ENCODE assay signal across 19 mouse cellular contexts in the genomic region with DNA sequence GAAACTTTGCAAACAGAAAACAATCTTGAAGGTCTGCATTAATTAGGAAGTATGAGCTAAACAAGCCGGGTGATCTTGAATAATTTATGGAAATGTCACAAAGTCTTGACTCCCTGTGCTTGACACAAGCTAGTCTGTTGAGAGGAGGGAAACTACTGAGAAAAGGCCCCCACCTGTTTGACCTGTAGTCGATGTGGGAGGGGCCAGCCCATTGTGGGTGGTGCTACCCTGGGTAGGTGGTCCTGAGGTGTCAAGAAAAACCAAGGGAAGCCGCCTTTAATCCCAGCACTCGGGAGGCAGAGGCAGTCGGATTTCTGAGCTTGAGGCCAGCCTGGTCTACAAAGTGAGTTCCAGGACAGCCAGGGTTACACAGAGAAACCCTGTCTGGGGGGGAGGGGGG. TPM values are rescaled to one million over a fixed set of nuclear protein-coding genes. Genes with fewer than 3 reads are reported as not detected.
"Had no signal": no experiment of that assay in that cellular context is flagged by ENCODE, and none has a peak within 500 bp of the region (broad histone marks: within the 10 kb centered on the region; RNA-seq: fewer than 3 reads in every experiment).

No protein-coding gene starts in this region.

- ATAC-seq: liver, embryonic 12.5 days had no signal

- DNase-seq: kidney, adult 2 months; kidney, postnatal 14 days; kidney, postnatal 4 days; liver; lung, adult 18-20 months; lung, postnatal 10 days; lung, postnatal 36 days; right cerebral cortex, postnatal 14 days; right cerebral cortex, postnatal 4 days; thymus, postnatal 25 days had no signal

- H3K4me3 ChIP-seq: limb, embryonic 10.5 days; limb, embryonic 13.5 days; liver, embryonic 12.5 days; liver, embryonic 15.5 days; lung, embryonic 15.5 days; midbrain, embryonic 10.5 days; neural tube, embryonic 12.5 days; neural tube, embryonic 15.5 days; stomach, embryonic 15.5 days had no signal

- H3K36me3 ChIP-seq: limb, embryonic 10.5 days; limb, embryonic 13.5 days; liver, embryonic 12.5 days; liver, embryonic 15.5 days; lung, embryonic 15.5 days; midbrain, embryonic 10.5 days; neural tube, embryonic 12.5 days; neural tube, embryonic 15.5 days; stomach, embryonic 15.5 days had no signal

- H3K27me3 ChIP-seq: stomach, embryonic 15.5 days had no signal

- H3K9me3 ChIP-seq: limb, embryonic 10.5 days; limb, embryonic 13.5 days; liver, embryonic 12.5 days; liver, embryonic 15.5 days; lung, embryonic 15.5 days; midbrain, embryonic 10.5 days; neural tube, embryonic 12.5 days; neural tube, embryonic 15.5 days; stomach, embryonic 15.5 days had no signal

- H3K4me2 ChIP-seq: limb, embryonic 13.5 days; liver, embryonic 12.5 days; liver, embryonic 15.5 days; lung, embryonic 15.5 days; neural tube, embryonic 12.5 days; neural tube, embryonic 15.5 days; stomach, embryonic 15.5 days had no signal

- H3K9ac ChIP-seq: limb, embryonic 13.5 days; liver, embryonic 12.5 days; liver, embryonic 15.5 days; lung, embryonic 15.5 days; neural tube, embryonic 12.5 days; neural tube, embryonic 15.5 days; stomach, embryonic 15.5 days had no signal

- H3K27ac ChIP-seq: limb, embryonic 10.5 days; limb, embryonic 13.5 days; liver, embryonic 12.5 days; liver, embryonic 15.5 days; lung, embryonic 15.5 days; neural tube, embryonic 12.5 days; neural tube, embryonic 15.5 days; stomach, embryonic 15.5 days had no signal

- H3K4me1 ChIP-seq: liver, embryonic 12.5 days; liver, embryonic 15.5 days; stomach, embryonic 15.5 days had no signal

RNA-seq across cellular contexts. Expression of a gene that starts 18.6 kb away (rescaled TPM):
- polyA plus RNA-seq: liver, embryonic 15.5 days had no signal
